Mouse (Mus musculus): ENCODE results near the gene Slx4ip. TPM values are rescaled to one million over a fixed set of nuclear protein-coding genes. Genes with fewer than 3 reads are reported as not detected.

The Slx4ip gene
- polyA plus RNA-seq, 1 experiment from 2014 or later = 8.3 TPM

DNA sequence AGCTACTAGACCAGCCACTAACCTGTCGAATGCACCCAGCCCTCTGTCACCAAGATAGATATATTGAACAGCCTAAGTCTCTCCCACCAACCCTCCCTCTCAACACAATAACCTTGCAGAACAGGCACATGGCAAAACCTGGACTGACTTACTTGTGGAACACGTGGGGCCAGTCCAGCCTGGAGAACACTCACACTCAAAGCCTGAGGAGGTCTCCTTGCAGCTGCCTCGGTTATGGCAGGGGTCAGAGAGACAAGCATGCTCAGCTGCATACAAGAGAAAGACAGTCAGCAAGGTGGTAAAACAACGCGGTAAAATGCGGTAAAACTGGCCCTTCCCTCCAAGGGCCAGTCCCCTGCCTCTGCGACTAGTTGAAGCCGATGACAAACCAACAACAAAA, 203.3 kb downstream of the Slx4ip start:
- Histone ChIP-seq H3K4me3 (replicated peaks) (no peak overlapping the region), H3K36me3 (peaks cover 76% of the 10 kb centered on the region), H3K27ac (no peak overlapping the region), H3K4me1 (peaks cover 45% of the 10 kb centered on the region), H3K9ac (no peak overlapping the region), H3K9me3 (replicated peaks) (no peaks in the 10 kb centered on the region), H3K27me3 (no peaks in the 10 kb centered on the region), H3K4me2 (no peak overlapping the region)
- 72% methylated on average over 8 of the region's 8 CpGs for WGBS
- ATAC-seq (replicated peaks; ENCODE audit: low FRiP score) = no peak

DNA sequence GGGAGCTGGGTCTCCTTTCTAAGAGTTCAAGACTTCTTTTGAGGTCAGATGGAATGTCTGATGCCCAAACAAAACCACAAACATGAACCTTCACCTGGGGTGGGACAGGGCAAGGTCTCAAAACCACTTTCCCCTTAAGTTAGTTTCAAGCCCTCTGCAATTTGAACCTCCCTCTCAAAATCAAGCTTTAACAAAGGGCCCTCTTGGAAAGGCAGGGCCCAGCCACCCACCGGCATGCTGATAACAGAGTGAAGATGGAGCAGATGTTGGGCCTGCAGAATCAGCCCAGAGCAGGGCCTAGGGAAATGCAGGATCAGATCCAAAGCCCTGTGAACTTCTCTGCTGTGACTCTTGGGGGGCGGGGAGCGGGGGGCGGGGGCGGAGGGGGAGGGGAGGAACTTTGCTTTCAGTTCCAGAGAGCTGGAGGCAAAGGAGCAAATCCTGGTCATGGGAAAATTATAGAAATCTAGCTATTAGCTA, 206.0 kb downstream of the Slx4ip start:
- ATAC-seq (replicated peaks; ENCODE audit: low FRiP score) = peak; percentile 38
- no peak overlapping the region for H3K4me3 ChIP-seq (replicated peaks)
- no peaks in the 10 kb centered on the region for H3K9me3 ChIP-seq (replicated peaks)
- 16% methylated on average over 5 of the region's 5 CpGs for WGBS
- H3K4me1 ChIP-seq = peaks cover 66% of the 10 kb centered on the region
- H3K27ac ChIP-seq = peak overlapping the region; percentile 64
- H3K36me3 ChIP-seq = peaks cover 71% of the 10 kb centered on the region
- no peak overlapping the region for H3K9ac ChIP-seq
- 0 out of 2 replicates have a peak overlapping the region, but pooled peaks have one; percentile 3 for H3K4me2 ChIP-seq
- no peaks in the 10 kb centered on the region for H3K27me3 ChIP-seq

DNA sequence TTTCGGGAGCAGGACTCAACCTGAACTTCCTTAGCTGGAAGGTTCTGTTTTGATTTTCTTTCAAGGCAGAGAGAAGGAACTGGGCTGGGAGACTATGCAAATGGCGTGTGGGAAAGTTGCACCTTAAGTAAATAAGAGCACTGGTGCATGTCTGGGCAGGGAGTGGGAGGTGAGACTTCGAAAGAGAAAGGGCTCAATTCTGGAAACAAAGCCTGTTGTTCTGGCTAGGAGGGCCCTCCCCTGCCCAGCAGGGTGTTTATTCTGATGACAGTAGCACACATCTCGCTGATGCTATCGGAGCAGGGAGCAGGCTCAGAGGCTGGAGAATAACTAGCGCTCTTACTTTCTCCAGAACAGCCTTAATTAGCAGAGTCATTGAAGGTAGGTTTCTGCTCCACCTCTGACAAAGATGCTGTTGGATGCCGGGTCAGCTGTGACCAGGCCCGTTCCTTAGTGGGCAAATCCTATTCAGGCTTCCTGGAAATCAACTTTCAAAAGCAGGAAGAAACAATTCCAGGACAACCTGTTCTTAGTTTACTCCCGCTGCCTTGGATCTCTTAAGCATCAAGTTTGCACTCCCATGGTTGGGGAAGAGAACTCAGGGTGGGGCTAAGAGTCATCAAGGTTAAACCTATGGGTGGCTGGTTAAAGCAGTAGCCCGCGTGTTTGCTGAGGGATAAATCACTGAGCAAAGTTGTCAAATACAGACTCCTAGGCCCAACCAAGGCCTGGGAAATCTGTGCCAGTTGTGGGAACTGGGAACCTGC, 207.4 kb downstream of the Slx4ip start:
- no peak overlapping the region for H3K9ac ChIP-seq
- H3K4me2 ChIP-seq = no peak overlapping the region
- no peaks in the 10 kb centered on the region for H3K9me3 ChIP-seq (replicated peaks)
- peak overlapping the region; percentile 64 for H3K27ac ChIP-seq
- WGBS = 29% methylated on average over 11 of the region's 11 CpGs
- H3K27me3 ChIP-seq = no peaks in the 10 kb centered on the region
- ATAC-seq (replicated peaks; ENCODE audit: low FRiP score) = peak; percentile 67
- peaks cover 58% of the 10 kb centered on the region for H3K4me1 ChIP-seq
- H3K4me3 ChIP-seq (replicated peaks) = no peak overlapping the region
- H3K36me3 ChIP-seq = peaks cover 64% of the 10 kb centered on the region

DNA sequence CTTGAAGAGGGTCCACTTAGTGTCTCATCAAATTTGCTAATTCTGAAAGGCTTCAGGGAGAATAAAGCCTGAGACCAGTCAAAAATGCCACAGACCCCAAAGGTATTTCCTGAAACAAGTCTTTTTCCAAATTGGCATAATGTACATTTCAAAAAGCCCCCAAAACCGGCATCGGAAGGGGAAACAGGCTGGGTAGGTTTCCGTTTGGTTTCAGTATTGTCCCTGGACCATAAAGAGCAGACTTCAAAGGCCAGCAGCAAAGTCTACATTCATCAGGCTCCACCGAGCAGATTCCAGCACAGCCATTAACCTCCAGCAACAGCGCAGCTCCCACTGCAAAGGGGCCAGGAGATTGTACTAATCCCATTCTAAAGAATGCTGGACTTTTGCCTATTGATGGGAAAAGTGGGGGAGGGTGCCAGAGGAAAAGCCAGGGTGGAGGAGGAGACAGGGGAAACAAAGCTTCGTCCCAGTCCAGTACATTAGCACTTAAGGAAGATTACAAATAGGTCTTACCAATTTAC, 208.3 kb downstream of the Slx4ip start:
- 8% methylated on average over 6 of the region's 6 CpGs for WGBS
- Histone ChIP-seq H3K4me2 (no peak overlapping the region), H3K27ac (peak overlapping the region; percentile 64), H3K27me3 (no peaks in the 10 kb centered on the region), H3K4me1 (peaks cover 58% of the 10 kb centered on the region), H3K4me3 (replicated peaks) (no peak overlapping the region), H3K36me3 (peaks cover 64% of the 10 kb centered on the region), H3K9ac (no peak overlapping the region), H3K9me3 (replicated peaks) (no peaks in the 10 kb centered on the region)
- no peak for ATAC-seq (replicated peaks; ENCODE audit: low FRiP score)

DNA sequence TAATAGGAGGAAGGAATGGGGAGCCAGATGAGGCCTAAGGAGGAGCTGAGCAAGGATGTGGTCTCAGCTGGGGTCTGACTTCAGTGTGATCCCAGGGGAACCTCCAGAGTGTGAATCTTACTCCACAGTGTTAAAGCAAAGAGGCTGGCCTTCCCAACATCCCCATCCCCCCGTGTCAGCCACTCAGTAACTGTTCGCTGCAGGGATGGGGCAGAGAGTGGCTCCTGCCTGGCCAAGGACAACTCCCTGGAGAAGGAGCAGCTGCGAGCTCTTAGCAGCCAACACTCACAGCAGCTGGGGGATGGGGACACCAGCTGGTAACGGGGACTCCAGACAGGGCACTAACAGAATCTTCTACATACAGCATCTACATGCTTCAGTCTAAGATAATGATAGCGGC, 210.1 kb downstream of the Slx4ip start:
- Histone ChIP-seq H3K9ac (no peak overlapping the region), H3K36me3 (peaks cover 64% of the 10 kb centered on the region), H3K4me3 (replicated peaks) (no peak overlapping the region), H3K4me2 (no peak overlapping the region), H3K4me1 (peaks cover 58% of the 10 kb centered on the region), H3K27ac (peak overlapping the region; percentile 33; the same call in 1 of the 2 replicates), H3K27me3 (no peaks in the 10 kb centered on the region), H3K9me3 (replicated peaks) (no peaks in the 10 kb centered on the region)
- WGBS = 43% methylated on average over 5 of the region's 5 CpGs
- ATAC-seq (replicated peaks; ENCODE audit: low FRiP score) = no peak

DNA sequence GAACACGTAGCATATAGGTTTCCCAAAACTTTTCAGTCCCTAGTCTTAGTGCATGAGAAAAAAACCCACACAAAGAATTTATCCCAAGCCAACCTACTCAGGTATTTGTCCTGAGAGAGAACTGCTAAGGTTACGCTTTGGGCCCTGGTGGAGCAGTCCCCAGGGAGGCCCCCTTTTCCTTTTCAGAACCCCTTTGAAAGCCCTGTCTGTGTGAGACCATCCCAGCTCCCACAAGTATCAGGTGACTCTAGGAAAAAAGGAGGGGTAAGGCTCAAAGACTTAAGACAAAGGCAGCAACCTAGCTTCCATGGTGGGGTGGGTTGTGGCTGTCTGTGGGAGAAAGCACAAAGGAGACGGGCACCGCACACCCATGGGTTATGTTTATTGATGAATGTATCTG, 216.2 kb downstream of the Slx4ip start:
- no peak overlapping the region for H3K9ac ChIP-seq
- H3K9me3 ChIP-seq (replicated peaks) = no peaks in the 10 kb centered on the region
- peak overlapping the region; percentile 54 for H3K27ac ChIP-seq
- no peak for ATAC-seq (replicated peaks; ENCODE audit: low FRiP score)
- no peaks in the 10 kb centered on the region for H3K27me3 ChIP-seq
- peaks cover 62% of the 10 kb centered on the region for H3K4me1 ChIP-seq
- H3K36me3 ChIP-seq = peaks cover 42% of the 10 kb centered on the region
- no peak overlapping the region for H3K4me3 ChIP-seq (replicated peaks)
- 62% methylated on average over 4 of the region's 4 CpGs for WGBS
- peak overlapping the region; percentile 91 for H3K4me2 ChIP-seq

DNA sequence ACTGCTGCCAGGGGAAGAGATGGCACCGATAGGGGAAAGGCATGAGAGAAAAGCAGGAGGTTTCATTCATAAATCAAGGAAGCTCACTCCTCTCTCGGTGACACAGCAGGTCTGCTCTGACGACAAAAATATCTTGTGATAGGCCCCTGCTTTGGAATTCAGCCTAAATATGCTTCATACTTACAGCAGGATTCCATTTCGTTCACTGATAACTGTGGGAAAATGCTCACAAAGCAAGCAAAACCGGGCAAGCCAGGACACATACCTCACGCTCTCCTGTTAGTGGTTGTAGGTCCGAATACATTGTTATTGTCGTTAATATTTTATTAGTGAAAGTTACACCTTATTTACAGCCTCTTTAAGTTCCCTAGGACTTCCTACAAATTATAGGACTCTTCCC, 216.9 kb downstream of the Slx4ip start:
- Histone ChIP-seq H3K4me3 (replicated peaks) (no peak overlapping the region), H3K27ac (peak overlapping the region; percentile 55; the same call in 1 of the 2 replicates), H3K36me3 (peaks cover 39% of the 10 kb centered on the region), H3K4me2 (peak overlapping the region; percentile 91), H3K27me3 (no peaks in the 10 kb centered on the region), H3K9me3 (replicated peaks) (no peaks in the 10 kb centered on the region), H3K4me1 (peaks cover 70% of the 10 kb centered on the region), H3K9ac (no peak overlapping the region)
- no peak for ATAC-seq (replicated peaks; ENCODE audit: low FRiP score)
- 45% methylated on average over 8 of the region's 8 CpGs for WGBS

DNA sequence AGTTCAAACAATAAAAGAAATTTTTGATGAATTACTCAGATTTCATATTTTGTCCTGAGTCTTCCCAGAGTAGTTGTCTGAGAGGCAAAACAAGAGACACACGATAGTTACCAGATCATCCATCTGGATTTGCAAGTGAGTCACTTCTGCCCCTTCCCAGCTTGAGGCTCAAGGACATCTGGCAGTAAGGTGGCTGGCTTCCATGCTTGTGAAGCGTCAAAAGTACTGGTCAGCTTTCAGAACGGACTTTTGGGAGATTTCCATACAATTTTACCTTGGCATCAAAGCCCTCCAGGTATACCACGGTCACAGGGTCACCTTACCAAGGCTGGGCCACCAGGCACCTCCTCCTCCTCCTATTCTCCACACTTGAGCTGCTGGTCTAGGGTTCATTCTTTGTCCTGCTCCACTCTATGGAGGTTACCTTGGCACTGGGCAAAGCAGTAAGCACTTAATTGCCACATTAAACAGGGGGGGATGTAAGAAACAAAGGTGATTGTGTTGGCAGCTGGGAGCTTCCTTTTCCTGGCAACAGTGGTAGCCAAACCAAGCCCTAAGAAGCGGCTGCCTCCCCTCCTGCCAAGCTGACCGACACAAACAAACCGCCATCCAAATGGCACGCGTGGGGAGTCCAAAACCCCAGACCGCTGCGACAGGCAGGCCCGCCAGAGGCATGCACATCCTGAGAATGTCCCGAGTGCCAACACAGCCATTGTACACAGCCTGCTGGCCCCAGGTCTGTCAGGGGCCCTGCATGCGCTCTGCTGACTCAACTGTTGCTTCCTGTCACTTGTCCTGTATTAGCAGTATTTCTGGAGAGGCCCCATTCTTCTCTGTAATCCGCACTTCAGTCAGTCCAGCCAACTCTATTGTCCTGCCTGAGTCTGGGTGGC, 218.5 kb downstream of the Slx4ip start:
- Histone ChIP-seq H3K4me1 (peaks cover 81% of the 10 kb centered on the region), H3K27ac (peak overlapping the region; percentile 81), H3K4me3 (replicated peaks) (peak overlapping the region; percentile 23), H3K9me3 (replicated peaks) (no peaks in the 10 kb centered on the region), H3K4me2 (peak overlapping the region; percentile 91), H3K9ac (no peak overlapping the region), H3K27me3 (no peaks in the 10 kb centered on the region), H3K36me3 (peaks cover 24% of the 10 kb centered on the region)
- 49% methylated on average over 15 of the region's 15 CpGs for WGBS
- no peak for ATAC-seq (replicated peaks; ENCODE audit: low FRiP score)

DNA sequence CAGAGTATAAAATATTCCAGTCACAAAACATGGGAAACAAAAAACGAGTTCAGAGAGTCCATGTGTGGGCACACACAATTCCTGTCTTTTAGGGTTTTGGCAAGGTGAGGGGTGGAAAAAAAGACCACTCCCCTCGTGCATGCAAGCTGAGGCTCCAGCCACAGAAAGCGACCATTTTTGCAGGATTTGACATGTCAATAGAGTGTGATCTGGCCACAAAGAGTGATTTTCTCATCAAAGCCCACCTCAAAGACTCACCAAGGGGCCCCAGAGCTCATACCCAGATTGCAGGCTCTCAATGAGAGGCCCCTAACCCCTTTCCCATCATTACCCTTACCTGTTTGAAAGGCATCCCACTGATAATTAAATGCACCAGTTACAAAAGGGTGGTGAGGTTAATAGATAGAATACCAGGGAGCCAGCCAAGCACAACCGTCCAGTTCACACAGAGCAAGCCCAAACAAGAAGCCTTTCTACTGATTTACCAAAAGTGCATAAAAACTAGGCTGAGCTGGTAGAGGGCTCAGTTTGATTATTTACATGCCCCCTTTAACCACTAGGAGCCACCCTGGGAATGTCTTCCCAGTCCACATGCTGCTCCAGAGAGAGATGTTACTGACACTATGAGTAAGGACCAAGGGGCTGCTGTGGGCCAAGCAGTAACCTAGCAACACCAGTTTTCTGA, 219.3 kb downstream of the Slx4ip start:
- peaks cover 16% of the 10 kb centered on the region for H3K36me3 ChIP-seq
- H3K27ac ChIP-seq = peak overlapping the region; percentile 81
- peak; percentile 62 for ATAC-seq (replicated peaks; ENCODE audit: low FRiP score)
- peak overlapping the region; percentile 91 for H3K4me2 ChIP-seq
- peak overlapping the region; percentile 74 for H3K4me3 ChIP-seq (replicated peaks)
- H3K9me3 ChIP-seq (replicated peaks) = no peaks in the 10 kb centered on the region
- WGBS = 43% methylated on average over 4 of the region's 4 CpGs
- H3K4me1 ChIP-seq = peaks cover 86% of the 10 kb centered on the region
- no peak overlapping the region for H3K9ac ChIP-seq
- no peaks in the 10 kb centered on the region for H3K27me3 ChIP-seq

DNA sequence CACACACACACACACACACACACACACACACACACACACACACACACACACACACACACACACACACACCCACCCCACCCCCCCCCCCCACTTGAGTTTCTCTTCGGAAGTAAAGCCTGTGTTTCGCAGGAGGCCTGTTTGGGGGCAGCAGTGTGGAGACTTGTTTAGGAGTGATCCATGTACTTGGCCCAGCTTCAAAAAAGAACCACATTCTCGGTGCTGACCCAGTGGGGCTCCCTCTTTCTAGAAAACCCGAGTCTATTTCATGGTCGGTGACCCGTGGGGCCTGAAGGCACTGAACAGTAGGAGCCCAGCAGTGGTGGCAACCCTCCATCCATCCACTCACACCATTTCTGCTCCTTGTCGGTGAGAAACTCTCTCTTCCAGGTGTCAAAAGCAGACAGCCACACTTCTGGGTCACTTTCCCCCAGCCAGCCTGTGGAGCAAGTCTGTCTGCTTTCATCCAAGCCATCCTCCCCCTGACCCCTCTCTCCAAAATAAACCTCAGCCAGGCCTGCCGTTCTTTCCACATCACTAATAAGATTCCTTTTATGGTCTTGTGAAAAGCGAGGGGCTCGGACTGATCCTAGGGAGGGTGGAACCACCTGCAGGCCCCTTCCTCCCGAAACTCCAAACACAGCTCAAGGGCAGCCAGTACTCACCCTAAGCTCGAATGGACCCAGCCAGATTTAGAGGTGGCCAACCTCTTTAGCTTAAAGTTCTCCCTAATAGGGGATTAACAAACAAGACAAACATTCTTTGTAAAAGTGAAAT, 222.5 kb downstream of the Slx4ip start:
- 3% methylated on average over 10 of the region's 12 CpGs for WGBS
- no peak for ATAC-seq (replicated peaks; ENCODE audit: low FRiP score)

More for the DNA sequence above, 222.5 kb downstream of the Slx4ip start:
- Histone ChIP-seq H3K27me3 (0 out of 2 replicates have a peak, but pooled peaks cover under 1% of the 10 kb centered on the region), H3K4me2 (peak overlapping the region; percentile 91), H3K9me3 (replicated peaks) (no peaks in the 10 kb centered on the region), H3K9ac (peak overlapping the region; percentile 76), H3K4me3 (replicated peaks) (peak overlapping the region; percentile 74), H3K36me3 (no peaks in the 10 kb centered on the region), H3K27ac (peak overlapping the region; percentile 99), H3K4me1 (peaks cover 75% of the 10 kb centered on the region)
